Mouse (Mus musculus) fat pad, adult 2 months (tissue): Measurements from ENCODE around the gene Anapc15-ps.

ENCODE experiments used
- DNase-seq: peaks from one replicate; pipeline ENCODE4 v3.0.0-alpha.2; 2011; ENCODE audit warnings: low read depth, low spot score; ENCODE audit errors: extremely low read depth

Anapc15-ps gene

GRCm38 (mm10) chr10:95670781-95671780, 2.2 kb downstream of the Anapc15-ps start:
- DNase-seq, result peak; percentile 89

GRCm38 (mm10) chr10:95669872-95670271, 3.4 kb downstream of the Anapc15-ps start:
- no peak for DNase-seq

DNA sequence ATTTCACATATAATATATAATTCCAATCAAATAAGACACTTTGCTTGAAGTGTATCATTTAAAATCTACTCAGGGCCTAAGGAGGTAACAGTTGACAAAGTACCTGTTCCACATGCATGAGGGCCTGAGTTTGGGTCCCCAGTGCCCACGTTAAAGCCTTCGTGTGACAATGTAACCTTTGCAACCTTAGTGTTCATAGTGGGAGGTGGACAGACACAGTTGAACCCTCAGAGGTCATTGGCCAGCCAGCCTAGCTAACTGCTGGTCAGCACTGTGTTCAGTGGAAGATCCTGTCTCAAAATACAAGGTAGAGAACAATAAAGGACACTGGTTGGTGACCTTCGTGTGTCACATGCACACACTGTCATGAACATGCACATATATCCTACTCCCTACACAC, 4.2 kb downstream of the Anapc15-ps start:
- no peak for DNase-seq

DNA sequence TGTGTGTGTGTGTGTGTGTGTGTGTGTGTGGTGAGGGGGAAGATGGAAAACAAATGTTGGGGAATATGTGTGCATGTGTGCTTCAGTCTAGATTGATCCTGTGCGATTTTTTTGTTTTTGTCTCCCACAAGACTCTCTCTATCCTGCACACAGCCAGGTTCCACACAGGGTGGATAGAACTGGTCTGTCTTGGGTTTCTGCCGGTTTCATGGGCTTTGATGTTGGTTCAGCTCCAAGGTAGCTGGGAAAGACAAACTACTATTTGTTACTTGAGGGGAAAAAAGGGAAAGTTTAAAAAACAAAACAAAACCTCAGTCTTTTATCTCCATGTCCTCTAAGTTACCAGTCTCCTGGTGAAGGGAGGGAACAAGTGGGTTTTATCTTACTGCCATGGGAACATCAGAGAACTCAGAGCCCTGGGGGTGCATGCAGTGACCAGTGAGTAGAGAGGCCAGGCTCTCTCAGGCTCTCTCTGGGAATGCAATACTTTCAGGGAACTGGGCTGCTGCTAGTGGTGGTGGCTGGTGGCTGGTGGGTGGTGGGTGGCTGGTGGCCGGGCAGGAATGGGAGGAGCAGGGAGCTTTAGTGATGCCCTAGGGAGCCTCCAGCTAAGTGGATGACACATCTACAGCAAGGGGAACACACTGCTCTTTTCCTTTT, 5.8 kb downstream of the Anapc15-ps start:
- DNase-seq, result no peak

- no peak for DNase-seq
Observed at GRCm38 (mm10) chr10:95666791-95667190, 6.5 kb downstream of the Anapc15-ps start.

GRCm38 (mm10) chr10:95665426-95665990, 7.7 kb downstream of the Anapc15-ps start:
- no peak for DNase-seq

DNA sequence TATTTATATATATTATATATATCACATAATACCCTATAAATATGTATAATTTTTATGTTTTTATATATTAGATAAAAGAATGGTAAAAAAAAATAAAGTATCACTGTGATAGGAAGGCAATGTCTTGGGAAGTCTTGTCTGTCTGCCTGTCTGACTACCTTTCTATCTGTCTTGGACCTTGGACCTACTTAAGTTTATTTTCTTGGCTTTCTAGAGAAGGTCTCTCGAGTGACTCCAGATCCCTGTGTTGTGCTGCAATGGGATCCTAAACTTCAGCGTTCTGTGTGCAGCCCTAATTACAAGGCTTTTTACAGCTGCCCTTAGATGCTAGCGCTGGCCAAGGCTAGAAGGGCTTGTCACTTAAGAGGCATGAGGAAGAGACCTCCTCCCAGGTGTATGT, 8.6 kb downstream of the Anapc15-ps start:
- no peak for DNase-seq

DNA sequence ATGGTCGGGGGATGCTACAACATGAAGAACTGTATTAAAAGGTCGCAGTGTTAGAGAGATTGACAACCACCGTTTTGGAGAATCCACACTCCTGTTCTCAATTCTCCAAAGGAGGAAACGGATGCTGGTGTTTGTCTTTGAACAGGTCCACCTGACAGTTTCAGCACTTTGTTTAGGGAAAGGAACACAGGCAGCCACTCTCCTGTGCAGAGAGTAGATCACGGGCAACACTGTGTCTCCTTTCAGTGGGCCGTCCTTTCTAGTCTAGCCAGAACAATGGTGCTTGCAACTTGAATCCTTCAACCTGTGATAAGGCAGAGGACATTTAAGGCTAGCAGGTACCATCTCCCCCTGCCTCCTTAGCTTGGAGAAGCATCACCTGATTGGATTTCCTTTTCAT, 12.9 kb downstream of the Anapc15-ps start:
- DNase-seq, result no peak

DNA sequence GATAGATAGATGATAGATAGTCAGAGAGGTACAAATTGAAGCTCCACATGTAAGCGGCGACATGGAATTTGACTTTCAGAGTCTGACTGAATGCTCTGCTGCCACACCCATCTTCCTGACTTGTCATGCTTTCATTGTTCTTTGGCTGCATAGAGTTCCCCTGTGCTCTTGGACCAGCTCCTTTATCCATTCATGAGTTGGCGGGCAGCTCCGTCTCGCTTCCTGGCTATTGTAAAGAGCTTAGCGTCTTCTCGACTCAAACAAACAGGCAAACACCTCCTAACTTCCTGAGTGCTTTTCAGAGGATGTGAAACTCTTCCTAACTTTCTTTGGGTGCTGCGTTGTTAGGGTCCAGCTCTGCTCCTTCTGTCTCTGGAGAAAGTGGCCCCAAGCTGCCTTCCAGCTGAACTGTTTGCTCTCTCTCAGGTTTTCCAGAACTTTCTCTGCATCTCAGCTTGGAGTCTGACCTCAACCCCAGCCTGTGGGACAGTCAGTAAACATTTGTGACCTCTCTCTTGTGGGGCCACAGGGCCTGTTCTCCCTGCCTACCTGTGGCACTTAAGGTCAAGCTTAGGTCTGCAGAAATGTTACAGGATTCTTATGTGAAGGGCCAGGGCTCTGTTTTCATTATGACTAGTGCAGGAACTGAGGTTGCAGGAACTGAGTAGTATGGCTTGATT, 13.6 kb downstream of the Anapc15-ps start:
- DNase-seq, result no peak

DNA sequence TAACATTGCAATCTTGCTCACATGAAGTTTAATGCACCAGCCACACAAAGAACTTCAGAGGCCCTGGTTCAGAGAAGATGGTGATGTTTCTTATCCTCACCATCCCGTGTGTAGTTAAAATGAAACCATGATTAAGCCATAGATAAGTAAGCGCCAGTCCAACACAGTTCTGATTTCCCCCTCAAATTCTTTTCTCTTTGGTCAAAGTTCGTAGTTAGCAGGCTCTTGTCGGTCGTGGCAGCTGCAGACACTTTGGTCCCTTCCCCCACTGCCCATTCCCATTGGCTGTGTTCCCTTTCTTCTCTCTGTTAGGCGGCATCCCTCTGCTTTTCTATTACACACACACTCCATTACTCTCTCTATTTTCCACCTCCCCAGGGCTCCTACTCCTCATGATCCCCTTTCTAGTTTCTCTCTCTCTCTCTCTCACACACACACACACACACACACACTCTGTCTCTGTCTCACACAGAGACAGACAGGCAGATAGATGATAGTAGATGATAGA, 14.4 kb downstream of the Anapc15-ps start:
- DNase-seq, result no peak

GRCm38 (mm10) chr10:95656236-95657225, 16.7 kb downstream of the Anapc15-ps start:
- no peak for DNase-seq

DNA sequence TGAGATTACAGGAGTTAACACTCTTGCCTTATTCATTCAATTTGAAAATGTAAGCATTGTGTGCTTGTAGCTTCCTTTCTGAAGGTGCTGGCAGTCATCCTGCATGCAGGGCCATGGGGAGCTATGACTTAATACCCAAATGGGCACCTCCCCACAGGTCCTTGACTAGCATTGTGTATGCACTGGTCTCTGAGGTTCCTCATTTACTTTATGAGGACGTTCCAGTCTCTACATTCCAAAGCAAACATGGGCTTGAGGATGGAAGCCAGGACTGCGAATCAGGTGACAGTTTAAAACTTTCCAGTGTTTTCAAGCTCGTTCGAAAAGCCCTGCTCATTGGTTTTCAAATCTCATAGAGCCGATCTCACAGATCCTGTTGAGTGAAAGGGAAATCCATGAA, 21.1 kb downstream of the Anapc15-ps start:
- DNase-seq, result no peak

DNA sequence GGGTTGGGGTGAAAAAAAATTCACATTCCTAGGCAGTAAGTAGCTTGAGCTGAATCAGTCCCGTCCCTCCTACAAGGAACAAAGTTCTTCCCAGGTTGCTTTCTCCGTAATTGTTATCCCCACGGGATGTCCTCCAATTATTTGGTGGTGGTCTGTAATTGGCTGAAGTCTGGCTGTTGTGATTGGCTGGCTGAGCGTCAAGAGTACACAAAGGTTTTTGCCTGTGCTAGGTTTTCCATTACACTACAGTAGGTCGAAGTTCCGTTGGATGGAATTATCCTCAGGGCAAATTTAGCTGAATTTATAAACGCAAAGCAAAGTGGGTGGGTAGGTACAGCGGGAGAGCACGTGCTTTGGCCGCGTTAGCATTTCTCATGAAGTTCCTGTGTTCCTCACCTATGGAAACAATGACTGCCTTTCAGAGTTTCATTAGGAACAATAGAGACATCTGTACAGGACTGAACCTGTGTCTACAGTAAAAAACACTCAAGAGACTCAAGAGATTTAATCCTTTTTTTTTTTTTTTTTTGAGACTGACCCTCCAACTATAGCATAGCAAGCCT, 24.8 kb downstream of the Anapc15-ps start:
- no peak for DNase-seq

DNA sequence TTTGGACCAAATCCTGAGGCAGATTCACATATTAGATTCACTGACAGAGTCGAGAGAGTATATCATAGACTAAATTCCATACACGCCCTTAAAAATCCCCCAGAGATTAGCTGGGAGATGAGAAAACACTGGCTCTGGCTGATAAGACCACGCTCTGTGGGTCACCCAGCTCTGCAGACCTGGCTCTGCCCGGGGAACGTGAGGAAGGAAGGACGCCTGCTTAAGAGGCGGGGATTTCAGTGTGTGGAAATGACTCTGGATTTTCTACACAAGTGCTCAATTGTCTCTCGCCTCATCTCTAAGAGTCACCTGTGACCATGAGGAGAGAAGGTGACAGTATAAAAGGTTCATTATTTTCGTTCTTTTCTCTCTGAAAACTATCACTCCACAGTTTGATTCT, 26.1 kb downstream of the Anapc15-ps start:
- DNase-seq, result no peak

GRCm38 (mm10) chr10:95646576-95646975, 26.7 kb downstream of the Anapc15-ps start:
- no peak for DNase-seq

GRCm38 (mm10) chr10:95643696-95644360, 29.4 kb downstream of the Anapc15-ps start:
- peak; percentile 71 for DNase-seq

DNA sequence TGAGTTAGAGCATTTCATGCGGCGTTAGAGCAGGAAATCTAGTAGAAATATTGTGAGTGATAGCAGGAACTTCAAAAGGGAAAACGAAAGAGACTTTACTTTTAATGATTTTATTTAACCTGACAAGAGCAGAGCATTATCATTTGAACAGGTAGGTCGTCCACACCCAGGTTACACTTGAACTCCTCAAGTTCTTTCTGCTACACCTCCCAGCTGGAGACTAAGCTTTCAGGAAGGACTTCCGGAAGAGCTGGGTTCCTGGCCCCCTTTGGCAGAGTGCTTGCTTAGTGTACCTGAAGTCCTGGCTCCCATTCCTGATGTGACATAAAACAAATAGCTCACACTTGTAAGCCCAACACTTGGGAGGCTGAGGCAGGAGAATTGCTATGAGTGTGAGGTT, 30.2 kb downstream of the Anapc15-ps start:
- DNase-seq, result no peak

GRCm38 (mm10) chr10:95641335-95641734, 31.9 kb downstream of the Anapc15-ps start:
- DNase-seq, result no peak

DNA sequence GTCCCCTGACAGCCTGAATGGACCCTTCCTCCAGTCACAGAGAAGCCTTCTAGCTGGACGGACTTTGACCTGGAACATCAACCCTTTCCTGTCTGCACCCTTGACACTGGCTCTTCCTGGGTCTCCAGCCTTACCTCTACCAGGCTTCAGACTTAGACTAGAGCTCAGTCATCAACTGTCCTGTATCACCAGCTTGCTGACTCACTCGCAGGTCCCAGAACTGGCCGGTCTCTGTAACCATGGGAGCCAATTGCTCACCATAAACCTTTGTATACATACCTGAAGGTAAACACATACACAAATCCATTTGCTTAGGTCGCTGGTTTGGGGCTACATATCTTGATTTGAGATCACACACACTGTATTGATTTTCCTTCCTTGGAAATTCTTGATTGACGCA, 33.8 kb downstream of the Anapc15-ps start:
- DNase-seq, result no peak
